Mouse (Mus musculus) C2C12 (cell line): ENCODE data around the gene Utp6. TPM values are rescaled to one million over a fixed set of nuclear protein-coding genes. Genes with fewer than 3 reads are reported as not detected.
"Not testable (repeated sequence)": the region's sequence is repeated elsewhere in the genome, so short reads cannot be mapped to it uniquely, and the experiment has no call there.

Experiments
- H3K27me3 ChIP-seq: one replicate; pipeline ENCODE4 v1.6.1; 2011; ENCODE audit not compliant: control insufficient read depth, insufficient read depth, insufficient read length
- H3K36me3 ChIP-seq: one replicate; pipeline ENCODE4 v1.6.1; 2011; ENCODE audit not compliant: control insufficient read depth, insufficient read depth
- H3K4me3 ChIP-seq: one replicate; pipeline ENCODE4 v1.5.1; 2011; ENCODE audit warnings: mild to moderate bottlenecking, control low read depth; ENCODE audit not compliant: poor library complexity, insufficient read depth, severe bottlenecking
- H3K79me2 ChIP-seq: one replicate; pipeline ENCODE4 v1.6.1; 2011; ENCODE audit not compliant: control insufficient read depth, insufficient read depth
- H3K79me3 ChIP-seq: one replicate; pipeline ENCODE4 v1.6.1; 2011; ENCODE audit warnings: low read depth, control low read depth
- H3ac ChIP-seq: one replicate; pipeline ENCODE3; 2011; ENCODE audit warnings: low read depth; ENCODE audit not compliant: control insufficient read depth, insufficient read length
- CEBPB ChIP-seq: IDR thresholded peaks from one replicate; pipeline ENCODE4 v1.6.1; 2011; ENCODE audit warnings: low read depth, mild to moderate bottlenecking, control low read depth, moderate library complexity
- CTCF ChIP-seq: IDR thresholded peaks from one replicate; pipeline ENCODE4 v1.5.1; 2011; ENCODE audit not compliant: control insufficient read depth, insufficient read depth, insufficient read length
- FOSL1 ChIP-seq: IDR thresholded peaks from one replicate; pipeline ENCODE4 v1.8.0; 2011; ENCODE audit warnings: mild to moderate bottlenecking, low read length; ENCODE audit not compliant: poor library complexity, insufficient read depth, severe bottlenecking
- MAX ChIP-seq: IDR thresholded peaks from one replicate; pipeline ENCODE4 v1.6.1; 2011; ENCODE audit warnings: mild to moderate bottlenecking, control low read depth
- MYOD1 ChIP-seq: IDR thresholded peaks from one replicate; pipeline ENCODE4 v1.6.1; 2011; ENCODE audit warnings: low read depth; ENCODE audit not compliant: control insufficient read depth, insufficient read length
- MYOG ChIP-seq: IDR thresholded peaks from one replicate; pipeline ENCODE4 v1.6.1; 2011; ENCODE audit not compliant: control insufficient read depth, insufficient read length; ENCODE audit errors: extremely low read depth
- USF1 ChIP-seq: IDR thresholded peaks from one replicate; pipeline ENCODE4 v1.6.1; 2011; ENCODE audit warnings: low read depth, mild to moderate bottlenecking, control low read depth, moderate library complexity
- polyA plus RNA-seq: library from polyadenylated mRNA; unstranded; fragments of >200 nt; fragmentation: generic; extraction: Trizol; gene quantifications from one replicate; pipeline ENCODE4 v1.2.1, GENCODE M21; 2012; ENCODE audit warnings: missing spikeins

The Utp6 gene
- polyA plus RNA-seq, 1 experiment: 23.5 TPM

DNA sequence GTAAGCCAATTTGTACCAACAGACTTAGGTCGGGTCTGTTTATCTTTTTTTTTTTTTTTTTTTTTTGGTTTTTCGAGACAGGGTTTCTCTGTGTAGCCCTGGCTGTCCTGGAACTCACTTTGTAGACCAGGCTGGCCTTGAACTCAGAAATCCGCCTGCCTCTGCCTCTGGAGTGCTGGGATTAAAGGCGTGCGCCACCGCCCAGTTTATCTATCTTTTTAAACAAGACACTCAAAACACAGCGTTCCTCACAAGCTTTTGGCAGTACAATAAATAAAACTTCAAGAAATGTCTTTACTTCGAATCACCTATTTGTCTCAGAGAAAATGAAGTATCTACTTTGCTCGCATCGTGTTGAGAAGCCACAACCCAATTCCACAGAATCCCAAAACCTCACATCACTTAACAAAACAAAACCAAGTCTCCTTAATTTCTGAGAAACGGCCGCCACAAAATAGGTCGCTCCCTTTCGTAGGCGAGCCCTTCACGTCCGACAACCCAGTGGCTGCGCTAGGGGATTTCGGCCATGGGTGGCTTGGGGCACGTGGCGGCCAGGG is 29.9 kb upstream of the Utp6 start:
- Histone ChIP-seq H3K79me2 (peaks cover 40% of the 10 kb centered on the region), H3ac (peak overlapping the region; percentile 84), H3K27me3 (no peaks in the 10 kb centered on the region), H3K4me3 (peak overlapping the region; percentile 46), H3K79me3 (peaks cover 32% of the 10 kb centered on the region), H3K36me3 (peaks cover 15% of the 10 kb centered on the region)
- no peak for TF ChIP-seq USF1
- no peak for TF ChIP-seq CEBPB
- TF ChIP-seq FOSL1: no peak
- peak; percentile 65 for TF ChIP-seq MAX
- TF ChIP-seq MYOG: no peak
- no peak for TF ChIP-seq MYOD1

DNA sequence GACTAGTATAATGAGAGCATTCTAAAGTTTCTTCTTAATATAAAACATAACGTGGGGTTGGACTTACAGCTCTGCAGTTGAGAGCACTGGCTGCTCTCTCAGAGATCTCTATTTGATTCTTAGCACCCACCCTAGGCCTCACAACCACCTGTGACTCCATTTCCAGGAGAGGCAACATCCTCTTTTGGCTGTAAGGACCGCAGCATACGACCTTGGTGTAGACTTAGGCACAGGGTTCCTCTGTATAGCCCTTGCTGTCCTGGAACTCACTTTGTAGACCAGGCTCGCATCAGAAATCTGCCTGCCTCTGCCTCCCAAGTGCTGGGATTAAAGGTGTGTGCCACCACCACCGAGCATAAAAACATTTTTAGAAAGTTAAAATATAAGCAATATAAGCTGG is 29.4 kb upstream of the Utp6 start:
- Histone ChIP-seq H3K4me3 (no peak overlapping the region), H3K27me3 (no peaks in the 10 kb centered on the region), H3K36me3 (peaks cover 10% of the 10 kb centered on the region), H3ac (no peak overlapping the region), H3K79me3 (peaks cover 27% of the 10 kb centered on the region), H3K79me2 (peaks cover 34% of the 10 kb centered on the region)
- TF ChIP-seq MYOD1 (no peak), MAX (no peak), MYOG (no peak), CTCF (no peak), USF1 (no peak), FOSL1 (no peak), CEBPB (no peak)

DNA sequence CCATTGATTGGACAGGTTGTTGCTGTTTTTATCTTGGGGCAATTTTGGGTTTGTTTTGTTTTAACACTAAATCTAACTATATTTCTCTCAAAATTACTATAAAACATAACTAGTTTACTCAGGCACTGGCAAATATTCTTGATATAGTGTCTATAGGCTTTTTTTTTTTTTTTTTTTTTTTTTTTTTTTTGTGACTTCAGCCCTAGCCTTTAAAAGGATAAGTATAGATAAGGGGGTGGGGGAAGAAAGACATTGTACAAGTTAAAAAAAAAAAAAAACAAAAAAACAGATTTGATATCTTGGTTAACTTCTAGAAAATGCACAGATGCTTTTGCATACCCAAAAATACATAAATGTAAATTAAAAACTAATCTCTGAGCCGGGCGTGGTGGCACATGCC is 27.9 kb upstream of the Utp6 start:
- TF ChIP-seq USF1 (no peak), FOSL1 (no peak), MYOG (no peak), MAX (no peak), CEBPB (no peak), MYOD1 (no peak), CTCF (no peak)
- H3K79me3 ChIP-seq: peaks cover 18% of the 10 kb centered on the region
- no peaks in the 10 kb centered on the region for H3K27me3 ChIP-seq
- no peak overlapping the region for H3ac ChIP-seq
- H3K36me3 ChIP-seq: no peaks in the 10 kb centered on the region
- no peak overlapping the region for H3K4me3 ChIP-seq
- H3K79me2 ChIP-seq: peaks cover 20% of the 10 kb centered on the region

DNA sequence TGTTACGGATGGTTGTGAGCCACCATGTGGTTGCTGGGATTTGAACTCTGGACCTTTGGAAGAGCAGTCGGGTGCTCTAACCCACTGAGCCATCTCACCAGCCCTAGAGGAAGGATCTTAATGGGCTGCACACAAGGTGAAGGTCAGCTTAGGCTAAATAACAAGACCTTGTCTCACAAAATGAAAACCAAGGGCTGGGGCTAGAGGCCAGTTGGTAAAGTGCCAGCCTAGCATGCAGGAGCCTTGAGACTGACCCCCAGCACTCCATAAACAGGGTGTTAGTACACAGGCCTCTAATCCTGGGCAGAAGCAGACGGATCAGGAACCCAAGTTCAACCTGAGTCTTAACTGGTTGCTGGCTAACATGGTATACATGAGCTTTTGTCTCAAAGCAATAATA is 25.7 kb upstream of the Utp6 start:
- H3K4me3 ChIP-seq: no peak overlapping the region
- no peak overlapping the region for H3ac ChIP-seq
- H3K27me3 ChIP-seq: no peaks in the 10 kb centered on the region
- H3K79me2 ChIP-seq: no peaks in the 10 kb centered on the region
- no peaks in the 10 kb centered on the region for H3K79me3 ChIP-seq
- TF ChIP-seq CTCF: no peak
- TF ChIP-seq MYOG: no peak
- no peak for TF ChIP-seq USF1
- H3K36me3 ChIP-seq: no peaks in the 10 kb centered on the region

DNA sequence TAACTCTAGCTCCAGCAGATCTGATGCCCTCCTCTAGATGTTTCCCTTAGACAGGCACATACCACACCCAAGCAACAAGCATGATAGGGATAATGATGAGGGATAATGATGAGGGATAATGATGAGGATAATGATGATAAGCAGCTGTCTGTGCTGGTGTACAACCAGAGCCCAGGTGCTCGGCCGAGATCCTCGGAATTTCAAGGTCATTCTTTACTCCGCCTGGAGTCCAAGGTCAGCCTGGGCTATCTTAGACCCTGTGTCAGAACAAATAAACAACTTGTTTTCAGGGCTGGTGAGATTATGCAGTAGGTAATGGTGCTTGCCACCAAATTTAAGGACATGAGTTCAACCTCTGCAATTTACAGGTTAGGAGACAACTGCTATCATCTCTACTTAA is 24.7 kb upstream of the Utp6 start:
- Histone ChIP-seq H3K27me3 (no peaks in the 10 kb centered on the region), H3K36me3 (no peaks in the 10 kb centered on the region), H3ac (no peak overlapping the region), H3K79me3 (no peaks in the 10 kb centered on the region), H3K79me2 (no peaks in the 10 kb centered on the region), H3K4me3 (no peak overlapping the region)
- no peak for TF ChIP-seq CTCF
- no peak for TF ChIP-seq MYOG
- TF ChIP-seq MAX: no peak
- TF ChIP-seq FOSL1: no peak
- TF ChIP-seq USF1: no peak
- TF ChIP-seq MYOD1: no peak
- TF ChIP-seq CEBPB: no peak

DNA sequence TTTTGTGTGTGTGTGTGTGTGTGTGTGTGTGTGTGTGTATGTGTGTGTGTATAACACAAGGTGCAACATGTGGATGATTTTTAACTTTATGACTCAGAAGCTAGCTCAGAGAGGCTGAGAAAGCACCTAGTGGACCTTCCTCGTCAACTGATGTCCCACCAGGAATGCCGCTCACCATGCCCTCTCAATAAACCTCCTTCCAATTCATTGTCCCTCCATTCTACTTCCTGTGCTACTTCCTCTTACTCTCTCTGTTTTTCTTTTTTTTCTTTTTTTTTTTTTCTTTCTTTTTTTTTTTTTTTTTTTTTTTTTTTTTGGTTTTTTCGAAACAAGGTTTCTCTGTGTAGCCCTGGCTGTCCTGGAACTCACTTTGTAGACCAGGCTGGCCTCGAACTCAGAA is 15.6 kb upstream of the Utp6 start:
- H3K4me3 ChIP-seq, H3K36me3 ChIP-seq, H3K79me2 ChIP-seq, H3K27me3 ChIP-seq, H3K79me3 ChIP-seq, H3ac ChIP-seq: not testable (repeated sequence)

DNA sequence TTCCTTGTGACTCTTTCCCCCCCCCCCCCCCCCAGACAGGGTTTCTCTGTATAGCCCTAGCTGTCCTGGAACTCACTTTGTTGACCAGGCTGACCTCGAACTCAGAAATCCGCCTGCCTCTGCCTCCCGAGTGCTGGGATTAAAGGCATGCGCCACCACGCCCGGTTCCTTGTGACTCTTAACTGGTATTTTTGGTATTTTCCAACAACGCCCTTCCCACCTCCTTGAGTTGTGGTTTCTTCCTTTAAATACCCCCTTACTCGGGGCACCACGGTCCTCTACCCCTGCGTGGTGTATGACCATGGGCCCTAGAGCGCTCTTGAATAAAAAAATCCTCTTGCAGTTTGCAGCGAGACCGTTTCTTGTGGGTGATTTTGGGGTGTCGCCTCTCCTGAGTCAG is 14.9 kb upstream of the Utp6 start:
- not testable (repeated sequence) for H3K27me3 ChIP-seq, H3K36me3 ChIP-seq, H3K4me3 ChIP-seq, H3K79me2 ChIP-seq, H3K79me3 ChIP-seq, H3ac ChIP-seq

DNA sequence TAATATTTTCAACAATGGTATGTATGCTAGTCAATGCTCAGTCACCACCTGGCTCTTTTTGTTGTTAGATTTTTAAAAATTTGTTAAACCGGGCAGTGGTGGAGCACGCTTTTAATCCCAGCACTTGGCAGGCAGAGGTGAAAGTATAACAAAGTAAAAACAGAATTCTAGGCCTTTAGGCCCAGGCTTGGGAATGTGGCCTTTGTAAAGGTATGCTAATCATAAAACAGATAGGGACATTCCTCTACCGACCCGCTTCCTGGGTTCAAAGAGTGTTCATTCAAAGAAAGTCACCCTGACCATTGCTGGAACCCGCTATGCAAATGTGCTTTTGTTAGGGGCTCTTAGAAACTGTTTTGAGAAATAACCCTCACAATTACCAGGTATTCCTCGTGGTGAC is 14.5 kb upstream of the Utp6 start:
- H3K79me3 ChIP-seq, H3K27me3 ChIP-seq, H3K4me3 ChIP-seq, H3ac ChIP-seq, H3K36me3 ChIP-seq, H3K79me2 ChIP-seq: not testable (repeated sequence)
